Mouse (Mus musculus) leukemia stem cell, adult 10-12 weeks (primary cell): ENCODE measurements around the gene Btbd6. TPM values are rescaled to one million over a fixed set of nuclear protein-coding genes. Genes with fewer than 3 reads are reported as not detected.

Experiments
- polyA plus RNA-seq: library from polyadenylated mRNA; stranded (reverse); fragments of >175 nt; gene quantifications from 2 replicates; pipeline ENCODE4 v1.2.3, GENCODE M21; 2012; ENCODE audit warnings: low replicate concordance

Gene Btbd6
- polyA plus RNA-seq = 48.7 and 111 TPM in 2 replicates

DNA sequence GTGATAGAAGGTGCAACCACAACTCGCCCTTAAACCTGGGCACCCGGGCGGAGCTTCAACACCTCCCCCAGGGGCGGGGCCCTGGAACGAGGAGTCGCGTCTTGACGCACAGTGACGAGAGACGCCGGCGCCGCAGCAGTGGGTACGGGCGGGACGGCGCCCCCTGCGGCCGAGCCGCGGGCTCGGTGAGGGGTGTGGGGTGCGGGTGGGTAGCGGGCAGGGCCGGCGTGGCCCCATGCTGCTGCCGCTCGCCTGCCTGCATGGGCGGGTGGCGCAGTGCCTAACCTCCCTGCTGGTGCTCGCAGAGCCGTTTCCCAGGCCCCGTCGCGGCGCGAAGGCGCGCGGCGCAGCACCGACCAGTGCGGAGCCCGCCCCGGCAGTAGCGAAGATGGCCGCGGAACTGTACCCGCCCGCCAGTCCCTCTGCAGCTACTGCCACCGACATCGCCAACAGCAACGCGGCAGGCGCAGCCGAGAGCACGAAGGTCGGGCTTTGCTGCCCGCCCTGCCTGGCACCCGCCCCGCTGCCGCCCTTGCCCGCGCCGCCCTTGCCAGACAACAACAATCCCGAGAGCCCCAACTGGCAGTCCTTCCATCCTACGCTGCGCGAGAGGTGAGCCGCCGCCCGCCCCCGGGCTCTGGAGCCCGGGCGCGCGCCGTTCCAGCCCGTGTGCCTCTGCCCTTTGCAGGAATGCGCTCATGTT is at the start of gene Btbd6:
Btbd6 (plus strand) TSS at position 112 of the 703 bp plus-strand sequence.

DNA sequence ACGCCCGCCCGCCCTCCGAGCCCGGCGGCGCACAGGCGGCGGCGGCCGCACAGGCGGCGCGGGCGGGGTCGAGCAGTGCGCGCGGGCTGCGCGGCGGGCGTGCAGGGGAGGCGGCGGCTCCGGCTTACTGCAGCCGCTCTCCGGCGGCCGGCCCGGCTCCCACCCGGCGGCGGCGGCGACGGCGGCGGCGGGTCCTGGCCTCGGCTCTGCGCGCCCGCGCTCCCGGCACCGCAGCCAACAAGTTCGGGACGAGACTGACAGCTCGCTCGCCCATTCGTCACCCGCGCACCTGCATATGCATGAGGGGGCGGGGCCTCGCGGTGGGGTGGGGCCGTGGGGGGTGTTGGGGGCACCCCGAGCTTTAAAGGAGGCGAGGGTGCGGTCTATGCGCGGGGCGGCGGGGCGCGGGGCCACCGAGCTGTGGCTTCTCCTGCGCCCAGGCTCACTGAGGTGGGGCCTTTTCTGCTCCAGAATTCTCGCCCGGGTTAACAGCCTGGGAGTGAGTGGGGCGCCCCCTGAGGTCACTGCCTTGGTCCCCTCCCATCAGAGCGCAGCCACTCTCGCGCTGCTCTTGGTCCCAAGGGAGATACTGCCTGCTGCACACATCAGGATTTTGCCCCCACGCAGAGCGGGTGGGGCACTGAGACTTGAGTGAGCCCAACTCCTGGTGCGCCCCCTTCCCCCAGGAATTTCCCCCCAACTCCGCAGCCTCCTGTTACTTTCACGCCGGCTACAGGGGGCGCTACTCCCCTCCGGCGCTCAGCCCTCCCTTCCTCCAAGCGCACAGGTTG is 46.5 kb upstream of the Btbd6 start, which contains the start of gene Jag2:
Jag2 (minus strand) TSS at position 215 of the 791 bp plus-strand sequence.

DNA sequence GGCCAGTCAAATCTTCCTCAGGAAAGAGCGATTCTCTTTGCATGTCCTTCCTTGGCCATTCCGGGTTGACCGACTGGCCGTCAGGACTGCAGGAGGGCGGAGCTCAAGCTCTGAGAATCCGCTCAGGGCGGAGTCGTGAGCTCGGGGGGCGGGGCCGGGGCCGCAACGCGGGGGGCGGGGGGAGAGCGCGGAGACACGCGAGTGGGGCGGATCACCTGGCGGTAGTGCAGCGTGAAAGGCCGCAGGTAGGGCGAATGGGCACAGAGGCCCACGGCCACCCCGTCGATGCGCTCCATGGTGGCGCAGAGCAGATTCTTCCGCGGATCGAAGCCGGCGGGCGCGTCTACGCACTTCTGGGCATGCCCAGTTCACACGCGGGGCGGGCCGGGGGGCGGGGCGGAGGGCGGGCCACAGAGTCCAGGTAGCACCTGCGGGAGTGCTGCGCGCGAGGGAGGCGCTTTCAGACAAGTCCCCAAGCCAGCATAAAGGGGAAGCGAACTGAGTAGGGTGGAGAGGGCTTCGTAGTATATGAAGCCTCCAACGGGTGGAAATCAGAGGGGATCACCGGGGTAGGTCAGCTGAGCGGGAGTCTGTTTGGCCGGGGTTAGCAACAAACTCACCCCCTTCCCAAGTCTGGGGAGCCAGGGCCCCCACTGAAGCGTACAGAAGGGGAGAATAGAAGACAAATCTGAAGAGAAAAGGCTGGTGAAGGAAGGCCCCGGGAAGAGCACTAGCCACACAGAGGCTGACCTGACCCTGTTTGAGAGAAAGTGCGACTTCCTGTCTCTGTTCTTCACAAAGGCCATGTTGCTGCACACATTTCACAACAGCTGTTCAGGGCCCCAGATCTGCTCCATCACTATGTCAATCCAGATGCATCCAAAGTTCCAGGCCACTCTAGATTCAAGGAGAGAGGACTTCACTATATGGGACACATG is 34.2 kb upstream of the Btbd6 start, which contains the start of gene Nudt14:
Nudt14 (minus strand) TSS at position 349 of the 938 bp plus-strand sequence.

DNA sequence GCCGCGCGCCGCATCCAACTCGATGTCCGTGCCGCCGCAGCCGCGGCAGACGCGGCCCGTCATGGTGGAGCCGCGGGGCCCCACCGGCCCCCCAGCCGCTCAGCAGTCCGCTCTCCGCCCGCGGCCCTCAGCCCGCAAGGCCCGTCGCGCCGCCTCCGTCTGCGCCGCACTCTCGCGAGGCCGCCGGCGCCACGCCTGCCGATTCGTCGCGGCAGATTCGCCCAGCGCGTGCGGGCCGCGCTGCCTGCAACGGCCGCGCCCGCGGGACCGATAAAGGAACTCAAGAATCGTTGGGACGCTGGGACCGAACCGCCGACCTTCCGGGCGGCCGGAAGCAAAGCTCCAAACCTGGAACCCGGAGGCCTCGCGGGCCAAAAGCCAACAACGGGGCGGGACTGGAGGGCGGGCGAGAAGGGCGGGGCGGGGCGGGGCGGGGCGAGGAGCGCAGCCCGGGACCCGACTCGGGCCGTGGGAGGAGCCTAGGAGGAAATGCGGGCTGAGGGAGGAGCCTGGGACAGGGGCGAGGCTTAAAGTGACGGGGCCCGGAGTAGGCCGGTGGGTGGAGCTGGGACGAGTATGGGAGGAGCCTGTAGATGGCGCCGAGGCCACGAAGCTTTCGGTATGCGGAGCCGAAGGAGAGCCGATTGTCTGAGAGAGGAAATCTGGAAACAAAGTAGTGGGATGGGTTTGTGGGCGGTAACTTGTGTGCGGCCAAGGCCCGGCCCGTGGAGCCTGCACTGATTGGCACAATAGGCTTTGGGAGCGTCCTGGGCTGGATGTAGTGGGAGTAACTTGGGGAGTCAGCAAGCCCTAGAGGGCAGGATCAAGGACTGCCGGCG is 24.2 kb downstream of the Btbd6 start, which contains the start of gene Brf1:
Brf1 (minus strand) TSS at position 411 of the 839 bp plus-strand sequence.

DNA sequence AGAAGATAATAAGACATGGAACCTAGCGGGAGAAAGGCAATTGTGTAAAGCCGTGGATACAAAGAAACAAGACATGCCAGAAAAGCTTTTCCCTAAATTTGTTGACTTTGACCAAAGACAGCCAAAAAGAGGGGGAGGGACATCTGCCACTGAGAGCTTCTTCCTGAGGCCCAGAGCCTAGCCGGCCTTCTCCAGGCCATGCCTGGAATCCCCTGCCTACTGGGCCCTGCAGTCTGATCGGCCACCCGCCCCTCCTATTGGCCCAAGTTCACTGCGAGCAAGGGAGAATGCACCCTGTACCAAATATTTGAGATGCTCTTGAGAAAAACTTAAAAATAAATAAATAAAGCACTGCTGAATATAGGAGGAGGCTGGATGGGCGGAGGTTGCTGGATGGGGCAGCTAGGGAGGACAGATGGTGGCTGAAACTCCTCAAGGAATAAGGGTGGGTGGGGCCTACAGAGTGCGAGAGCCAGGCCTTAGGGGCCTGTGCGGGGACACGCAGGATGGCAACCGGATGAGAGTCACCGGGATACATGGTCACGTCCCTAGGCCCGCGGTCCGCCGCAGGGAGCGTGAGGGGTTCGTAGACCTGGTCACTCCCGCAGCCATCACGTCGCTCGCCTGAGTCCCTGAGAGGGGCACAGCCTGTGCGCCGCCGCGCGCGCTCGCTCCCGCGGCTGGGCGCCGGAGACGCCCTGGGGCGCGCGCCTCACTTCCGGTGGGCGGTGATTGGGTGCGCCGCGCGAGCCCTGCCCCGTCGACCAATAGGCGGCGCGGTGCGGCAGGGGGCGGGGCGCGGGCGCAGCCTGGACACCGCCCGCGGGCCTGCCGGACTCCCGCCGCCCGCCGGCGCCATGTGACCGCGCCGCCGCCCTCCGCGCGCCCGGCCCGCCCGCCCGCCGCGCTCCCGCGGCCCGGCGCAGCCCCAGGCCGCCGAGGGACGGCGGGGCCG is 37.6 kb downstream of the Btbd6 start, which contains the start of gene Pacs2:
Pacs2 (plus strand) TSS at position 905 of the 955 bp plus-strand sequence.

Other genes with a start within 250 kb of the Btbd6 start
- 37.1 and 44.0 TPM in 2 replicates for gene Pld4, start 215.8 kb upstream of the Btbd6 start, polyA plus RNA-seq
- gene Ahnak2, start 173.8 kb upstream of the Btbd6 start, polyA plus RNA-seq = 0.32 and 0.47 TPM in 2 replicates
- 0.57 and 1.5 TPM in 2 replicates for gene Clba1, start 167.5 kb upstream of the Btbd6 start, polyA plus RNA-seq
- 11.9 and 32.7 TPM in 2 replicates for gene Cdca4, start 147.1 kb upstream of the Btbd6 start, polyA plus RNA-seq
- 1.8 and 1.9 TPM in 2 replicates for gene Gpr132, start 108.3 kb upstream of the Btbd6 start, polyA plus RNA-seq
- 0.69 and 1.1 TPM in 2 replicates for gene Jag2, start 46.7 kb upstream of the Btbd6 start, polyA plus RNA-seq
- gene Nudt14, start 34.4 kb upstream of the Btbd6 start, polyA plus RNA-seq = 2.9 and 5.3 TPM in 2 replicates
- 27.5 and 38.0 TPM in 2 replicates for gene Brf1, start 24.2 kb downstream of the Btbd6 start, polyA plus RNA-seq
- 19.1 and 21.8 TPM in 2 replicates for gene Pacs2, start 38.0 kb downstream of the Btbd6 start, polyA plus RNA-seq
- gene Tex22, start 98.0 kb downstream of the Btbd6 start, polyA plus RNA-seq = 0.52 TPM in 1 of 2 replicates, not detected in the other
- gene Mta1, start 121.8 kb downstream of the Btbd6 start, polyA plus RNA-seq = 201 and 241 TPM in 2 replicates
- gene Crip2, start 163.8 kb downstream of the Btbd6 start, polyA plus RNA-seq = 323 and 454 TPM in 2 replicates
- gene Crip1, start 169.8 kb downstream of the Btbd6 start, polyA plus RNA-seq = 52.7 and 79.4 TPM in 2 replicates
- 22.7 and 39.4 TPM in 2 replicates for gene Tedc1, start 179.9 kb downstream of the Btbd6 start, polyA plus RNA-seq
- gene Tmem121, start 209.4 kb downstream of the Btbd6 start, polyA plus RNA-seq = 1.2 and 3.0 TPM in 2 replicates